13 mouse cellular contexts compared by ENCODE assay signal in genomic region chr7:65509357-65509756, GRCm38 (mm10). TPM values are rescaled to one million over a fixed set of nuclear protein-coding genes. Genes with fewer than 3 reads are reported as not detected.
DNase-seq lines count a peak whose midpoint lies in the region; ATAC-seq and TF ChIP-seq lines count a peak whose summit lies in the region.
"Had no signal": no experiment of that assay in that cellular context is flagged by ENCODE, and none has a peak within 500 bp of the region (broad histone marks: within the 10 kb centered on the region; RNA-seq: fewer than 3 reads in every experiment).

No protein-coding gene starts in this region.

- H3K27ac ChIP-seq in hindbrain, postnatal 0 days, result no peak overlapping the region
- H3K27ac ChIP-seq in hindbrain, embryonic 11.5 days (ENCODE audit: low read depth, low read length), result no peak overlapping the region
- no peak overlapping the region for H3K27ac ChIP-seq in intestine, embryonic 15.5 days
- H3K27ac ChIP-seq: limb, embryonic 15.5 days had no signal

- H3K27me3 ChIP-seq in hindbrain, postnatal 0 days (ENCODE audit: insufficient read depth, low read length), result no peaks in the 10 kb centered on the region
- H3K27me3 ChIP-seq in hindbrain, embryonic 11.5 days (ENCODE audit: control insufficient read depth, insufficient read depth, low read length), result no peaks in the 10 kb centered on the region
- H3K27me3 ChIP-seq in intestine, embryonic 15.5 days (replicated peaks), result no peaks in the 10 kb centered on the region

- H3K36me3 ChIP-seq in hindbrain, postnatal 0 days (ENCODE audit: insufficient read depth, low read length), result no peaks in the 10 kb centered on the region
- no peaks in the 10 kb centered on the region for H3K36me3 ChIP-seq in hindbrain, embryonic 11.5 days (ENCODE audit: control insufficient read depth, insufficient read depth, low read length)
- no peaks in the 10 kb centered on the region for H3K36me3 ChIP-seq in intestine, embryonic 15.5 days
- H3K36me3 ChIP-seq: limb, embryonic 15.5 days had no signal

- 22% methylated on average over 3 of the region's 3 CpGs for WGBS in hindbrain, postnatal 0 days
- 55% methylated on average over 3 of the region's 3 CpGs for WGBS in hindbrain, embryonic 11.5 days
- 83% methylated on average over 3 of the region's 3 CpGs for WGBS in intestine, embryonic 15.5 days

- no peak for ATAC-seq in hindbrain, postnatal 0 days
- no peak for ATAC-seq in hindbrain, embryonic 11.5 days (ENCODE audit: low FRiP score)
- ATAC-seq in intestine, embryonic 15.5 days, result no peak

- no peak overlapping the region for H3K4me2 ChIP-seq in hindbrain, postnatal 0 days (ENCODE audit: low read depth, low read length)
- H3K4me2 ChIP-seq in hindbrain, embryonic 11.5 days (replicated peaks; ENCODE audit: low read depth, low read length), result no peak overlapping the region
- H3K4me2 ChIP-seq in intestine, embryonic 15.5 days (replicated peaks), result no peak overlapping the region
- H3K4me2 ChIP-seq: limb, embryonic 15.5 days had no signal

- TF ChIP-seq CTCF in hindbrain, postnatal 0 days (IDR thresholded peaks at IDR 0.05; ENCODE audit: low read depth), result no peak

- 0 out of 2 replicates have a peak, but pooled peaks cover 11% of the 10 kb centered on the region for H3K4me1 ChIP-seq in hindbrain, postnatal 0 days (ENCODE audit: insufficient read depth, low read length)
- no peaks in the 10 kb centered on the region for H3K4me1 ChIP-seq in hindbrain, embryonic 11.5 days (replicated peaks; ENCODE audit: control insufficient read depth, insufficient read depth, low read length)
- H3K4me1 ChIP-seq in intestine, embryonic 15.5 days (replicated peaks), result 0 out of 2 replicates have a peak, but pooled peaks cover 2% of the 10 kb centered on the region
- H3K4me1 ChIP-seq: limb, embryonic 15.5 days had no signal

- intact Hi-C loops in gastrocnemius, postnatal 14 days (cut with DNase I; ENCODE audit: low total_unique reads), result no loop called here

- no peaks in the 10 kb centered on the region for H3K9me3 ChIP-seq in hindbrain, postnatal 0 days (ENCODE audit: low read length)
- H3K9me3 ChIP-seq in hindbrain, embryonic 11.5 days (ENCODE audit: control insufficient read depth, low read length), result no peaks in the 10 kb centered on the region
- no peaks in the 10 kb centered on the region for H3K9me3 ChIP-seq in intestine, embryonic 15.5 days
- H3K9me3 ChIP-seq: limb, embryonic 15.5 days had no signal

- no peak overlapping the region for H3K4me3 ChIP-seq in hindbrain, postnatal 0 days (ENCODE audit: low read length)
- H3K4me3 ChIP-seq in hindbrain, embryonic 11.5 days (ENCODE audit: low read depth, low read length), result no peak overlapping the region
- no peak overlapping the region for H3K4me3 ChIP-seq in intestine, embryonic 15.5 days (replicated peaks)
- H3K4me3 ChIP-seq: erythroblast, embryonic 14.5 days; limb, embryonic 15.5 days had no signal

- no peak overlapping the region for H3K9ac ChIP-seq in hindbrain, postnatal 0 days (replicated peaks; ENCODE audit: low read length)
- H3K9ac ChIP-seq in hindbrain, embryonic 11.5 days (ENCODE audit: low read depth, low read length), result no peak overlapping the region
- no peak overlapping the region for H3K9ac ChIP-seq in intestine, embryonic 15.5 days
- H3K9ac ChIP-seq: limb, embryonic 15.5 days had no signal

- DNase-seq in hindbrain, postnatal 0 days (ENCODE audit: low spot score), result peak; percentile 63
- DNase-seq in hindbrain, embryonic 11.5 days (ENCODE audit: low spot score), result no peak
- DNase-seq in cerebellum, adult 11-12 months, result peak; percentile 81
- peak; percentile 42 for DNase-seq in gastrocnemius, postnatal 14 days
- DNase-seq in right cerebral cortex, postnatal 4 days, result peak; percentile 42
- no peak for DNase-seq in embryo, embryonic 11 days
- DNase-seq: kidney, postnatal 14 days; lung, postnatal 4 days; spleen, adult 18-20 months had no signal

RNA-seq across cellular contexts. Expression of gene Tjp1, which starts 18.2 kb away (rescaled TPM):
- total RNA-seq in hindbrain, postnatal 0 days (2014; rRNA removed), result 46.2 and 69.5 TPM in 2 replicates
- polyA plus RNA-seq in hindbrain, postnatal 0 days (2015; fragmentation: Nextera tagmentation; extraction: Ambion mirVana), result 20.2 and 24.2 TPM in 2 replicates
- 17.4 and 22.8 TPM in 2 replicates for polyA plus RNA-seq in hindbrain, embryonic 11.5 days (2014; fragmentation: Nextera tagmentation; extraction: Ambion mirVana)
- total RNA-seq in gastrocnemius, postnatal 14 days (2021), result 10 to 100 TPM; 40.2 to 42.2 TPM
- polyA plus RNA-seq in intestine, embryonic 15.5 days (2015; fragmentation: Nextera tagmentation; extraction: Ambion mirVana), result 26.4 TPM in 2 replicates
- total RNA-seq: MEL had no signal

Comparison
In these comparisons a context has a peak if more than half of its experiments do, and no peak if none do; other contexts are left out.
1. DNase-seq: peak in hindbrain, postnatal 0 days (single experiment), cerebellum, adult 11-12 months (single experiment), gastrocnemius, postnatal 14 days (single experiment) and right cerebral cortex, postnatal 4 days (single experiment); none in hindbrain, embryonic 11.5 days (single experiment) and embryo, embryonic 11 days (single experiment).